Mouse (Mus musculus) limb, embryonic 13.5 days (tissue): ENCODE data around the gene Cenpa. TPM values are rescaled to one million over a fixed set of nuclear protein-coding genes. Genes with fewer than 3 reads are reported as not detected.

ENCODE experiments used
- ATAC-seq: fragments of 200-750 bp; cut with Nextera tagmentation; 2 replicates; pipeline ENCODE4 v1.8.0; 2017; ENCODE audit warnings: low read depth, moderate number of reproducible peaks, moderate TSS enrichment; ENCODE audit not compliant: low FRiP score
- H3K27ac ChIP-seq: fragments of 300-500 bp; sonication (generic); 2 replicates; pipeline ENCODE4 v1.5.1; 2015; ENCODE audit warnings: inconsistent platforms, mild to moderate bottlenecking, moderate library complexity
- H3K27me3 ChIP-seq: fragments of 300-500 bp; sonication (generic); 2 replicates; pipeline ENCODE4 v1.6.1; 2015; ENCODE audit warnings: mild to moderate bottlenecking, inconsistent platforms
- H3K36me3 ChIP-seq: fragments of 300-500 bp; sonication (generic); 2 replicates; pipeline ENCODE4 v1.6.1; 2015; ENCODE audit warnings: inconsistent platforms, mild to moderate bottlenecking, moderate library complexity
- H3K4me1 ChIP-seq: fragments of 300-500 bp; sonication (generic); 2 replicates; pipeline ENCODE4 v1.6.1; 2015; ENCODE audit warnings: inconsistent platforms
- H3K4me2 ChIP-seq: fragments of 300-500 bp; sonication (generic); replicated peaks from 2 replicates; pipeline ENCODE4 v1.6.1; 2015; ENCODE audit warnings: inconsistent platforms, mild to moderate bottlenecking, moderate library complexity
- H3K4me3 ChIP-seq: fragments of 300-500 bp; sonication (generic); 2 replicates; pipeline ENCODE4 v1.5.1; 2015; ENCODE audit warnings: moderate library complexity, mild to moderate bottlenecking, inconsistent platforms
- H3K9ac ChIP-seq: fragments of 300-500 bp; sonication (generic); 2 replicates; pipeline ENCODE4 v1.6.1; 2015; ENCODE audit warnings: mild to moderate bottlenecking, inconsistent platforms
- H3K9me3 ChIP-seq: fragments of 300-500 bp; sonication (generic); 2 replicates; pipeline ENCODE4 v1.6.1; 2016; ENCODE audit warnings: inconsistent platforms
- WGBS: fragments of 180-500 bp; shearing (Covaris S2); methylation state at CpG from one replicate; pipeline ENCODE4 v1.1.7; 2015; 5-methylcytosine and 5-hydroxymethylcytosine counted together
- polyA plus RNA-seq: library from polyadenylated mRNA; unstranded; fragments of >200 nt; fragmentation: Nextera tagmentation; extraction: Ambion mirVana; gene quantifications from 2 replicates; pipeline ENCODE4 v1.2.1, GENCODE M21; 2015

Gene Cenpa
- 315 and 317 TPM in 2 replicates for polyA plus RNA-seq

- H3K4me2 ChIP-seq: peak within 1 kb of the TSS; percentile 83
- peak within 1 kb of the TSS; percentile 85 for H3K27ac ChIP-seq
- H3K9ac ChIP-seq: peak within 1 kb of the TSS; percentile 83
- H3K4me3 ChIP-seq: peak within 1 kb of the TSS; percentile 87
- WGBS: under 1% methylated on average over 40 of the region's 40 CpGs
- peaks cover 30% of the 10 kb centered on the region for H3K36me3 ChIP-seq
- no peaks in the 10 kb centered on the region for H3K27me3 ChIP-seq
- no peaks in the 10 kb centered on the region for H3K9me3 ChIP-seq
- peak; percentile 97 for ATAC-seq
- H3K4me1 ChIP-seq: peaks cover 28% of the 10 kb centered on the region
Observed at GRCm38 (mm10) chr5:30666391-30667195, at the start of gene Cenpa. Cenpa (plus strand) TSS chr5:30666777.

GRCm38 (mm10) chr5:30617357-30617756 lies 49.2 kb upstream of the Cenpa start:
- peaks cover 29% of the 10 kb centered on the region for H3K4me1 ChIP-seq
- H3K9ac ChIP-seq: no peak overlapping the region
- no peak overlapping the region for H3K27ac ChIP-seq
- ATAC-seq: no peak
- H3K4me2 ChIP-seq: no peak overlapping the region
- H3K27me3 ChIP-seq: peaks cover 43% of the 10 kb centered on the region
- H3K9me3 ChIP-seq: no peaks in the 10 kb centered on the region
- H3K36me3 ChIP-seq: no peaks in the 10 kb centered on the region
- no peak overlapping the region for H3K4me3 ChIP-seq
- WGBS: 35% methylated on average over 3 of the region's 3 CpGs

GRCm38 (mm10) chr5:30617851-30618250 lies 48.7 kb upstream of the Cenpa start:
- no peak for ATAC-seq
- Histone ChIP-seq H3K4me1 (peaks cover 34% of the 10 kb centered on the region), H3K27ac (no peak overlapping the region), H3K9me3 (no peaks in the 10 kb centered on the region), H3K4me3 (no peak overlapping the region), H3K9ac (no peak overlapping the region), H3K4me2 (no peak overlapping the region), H3K27me3 (peaks cover 48% of the 10 kb centered on the region), H3K36me3 (no peaks in the 10 kb centered on the region)
- 39% methylated on average over 11 of the region's 11 CpGs for WGBS

- no peak overlapping the region for H3K4me3 ChIP-seq
- no peak overlapping the region for H3K27ac ChIP-seq
- no peaks in the 10 kb centered on the region for H3K9me3 ChIP-seq
- H3K4me2 ChIP-seq: no peak overlapping the region
- no peak overlapping the region for H3K9ac ChIP-seq
- no peaks in the 10 kb centered on the region for H3K36me3 ChIP-seq
- H3K27me3 ChIP-seq: peaks cover 49% of the 10 kb centered on the region
- no peak for ATAC-seq
- WGBS: 74% methylated on average over 8 of the region's 8 CpGs
- H3K4me1 ChIP-seq: peaks cover 36% of the 10 kb centered on the region
Observed at GRCm38 (mm10) chr5:30618376-30619003, 48.1 kb upstream of the Cenpa start.

GRCm38 (mm10) chr5:30619211-30619610 lies 47.4 kb upstream of the Cenpa start:
- Histone ChIP-seq H3K4me1 (peaks cover 32% of the 10 kb centered on the region), H3K4me2 (no peak overlapping the region), H3K4me3 (no peak overlapping the region), H3K9ac (no peak overlapping the region), H3K9me3 (no peaks in the 10 kb centered on the region), H3K36me3 (no peaks in the 10 kb centered on the region), H3K27ac (no peak overlapping the region), H3K27me3 (peaks cover 53% of the 10 kb centered on the region)
- ATAC-seq: no peak
- WGBS: 78% methylated on average over 2 of the region's 2 CpGs

- Histone ChIP-seq H3K27ac (no peak overlapping the region), H3K4me3 (no peak overlapping the region), H3K4me1 (peaks cover 19% of the 10 kb centered on the region), H3K36me3 (no peaks in the 10 kb centered on the region), H3K4me2 (no peak overlapping the region), H3K9me3 (no peaks in the 10 kb centered on the region), H3K9ac (no peak overlapping the region), H3K27me3 (peaks cover 63% of the 10 kb centered on the region)
- 96% methylated on average over 20 of the region's 20 CpGs for whole genome bisulfite sequencing
- ATAC-seq: no peak
Observed at GRCm38 (mm10) chr5:30620567-30620966, 46.0 kb upstream of the Cenpa start.

GRCm38 (mm10) chr5:30621211-30621790 lies 45.3 kb upstream of the Cenpa start:
- Histone ChIP-seq H3K4me2 (peak overlapping the region; percentile 96), H3K36me3 (no peaks in the 10 kb centered on the region), H3K27ac (no peak overlapping the region), H3K4me3 (peak overlapping the region; percentile 52), H3K9ac (no peak overlapping the region), H3K27me3 (peaks cover 64% of the 10 kb centered on the region), H3K4me1 (peaks cover 18% of the 10 kb centered on the region), H3K9me3 (no peaks in the 10 kb centered on the region)
- WGBS: 89% methylated on average over 9 of the region's 9 CpGs
- ATAC-seq: no peak

GRCm38 (mm10) chr5:30621844-30622176 lies 44.8 kb upstream of the Cenpa start:
- Histone ChIP-seq H3K4me3 (peak overlapping the region; percentile 52), H3K4me2 (peak overlapping the region; percentile 96), H3K4me1 (peaks cover 18% of the 10 kb centered on the region), H3K27ac (no peak overlapping the region), H3K9me3 (no peaks in the 10 kb centered on the region), H3K36me3 (no peaks in the 10 kb centered on the region), H3K9ac (peak overlapping the region; percentile 69), H3K27me3 (peaks cover 69% of the 10 kb centered on the region)
- no peak for ATAC-seq
- 53% methylated on average over 22 of the region's 22 CpGs for WGBS

- Histone ChIP-seq H3K27me3 (peaks cover 68% of the 10 kb centered on the region), H3K4me3 (peak overlapping the region; percentile 52), H3K9me3 (no peaks in the 10 kb centered on the region), H3K27ac (no peak overlapping the region), H3K4me2 (peak overlapping the region; percentile 96), H3K4me1 (peaks cover 18% of the 10 kb centered on the region), H3K9ac (peak overlapping the region; percentile 69), H3K36me3 (no peaks in the 10 kb centered on the region)
- peak; percentile 59 for ATAC-seq
- 2% methylated on average over 69 of the region's 69 CpGs for WGBS
Observed at GRCm38 (mm10) chr5:30622177-30622840, 44.3 kb upstream of the Cenpa start.

GRCm38 (mm10) chr5:30622841-30623185 lies 43.8 kb upstream of the Cenpa start:
- ATAC-seq: peak; percentile 59; the same call in 1 of the 2 replicates
- H3K9ac ChIP-seq: peak overlapping the region; percentile 69
- peaks cover 63% of the 10 kb centered on the region for H3K27me3 ChIP-seq
- peak overlapping the region; percentile 96 for H3K4me2 ChIP-seq
- H3K4me3 ChIP-seq: peak overlapping the region; percentile 52
- peaks cover 17% of the 10 kb centered on the region for H3K4me1 ChIP-seq
- H3K36me3 ChIP-seq: no peaks in the 10 kb centered on the region
- no peak overlapping the region for H3K27ac ChIP-seq
- 2% methylated on average over 10 of the region's 10 CpGs for WGBS
- no peaks in the 10 kb centered on the region for H3K9me3 ChIP-seq

GRCm38 (mm10) chr5:30623380-30623779 lies 43.2 kb upstream of the Cenpa start:
- H3K27me3 ChIP-seq: peaks cover 57% of the 10 kb centered on the region
- WGBS: 53% methylated on average over 2 of the region's 2 CpGs
- H3K4me1 ChIP-seq: peaks cover 14% of the 10 kb centered on the region
- no peaks in the 10 kb centered on the region for H3K9me3 ChIP-seq
- ATAC-seq: no peak
- no peaks in the 10 kb centered on the region for H3K36me3 ChIP-seq
- peak overlapping the region; percentile 69; the same call in 1 of the 2 replicates for H3K9ac ChIP-seq
- H3K4me3 ChIP-seq: peak overlapping the region; percentile 52
- H3K27ac ChIP-seq: no peak overlapping the region
- peak overlapping the region; percentile 96 for H3K4me2 ChIP-seq

- H3K4me1 ChIP-seq: peaks cover 14% of the 10 kb centered on the region
- 24% methylated on average over 1 of the region's 1 CpGs for WGBS
- no peaks in the 10 kb centered on the region for H3K9me3 ChIP-seq
- H3K36me3 ChIP-seq: no peaks in the 10 kb centered on the region
- no peak for ATAC-seq
- no peak overlapping the region for H3K4me2 ChIP-seq
- H3K27me3 ChIP-seq: peaks cover 52% of the 10 kb centered on the region
- H3K27ac ChIP-seq: no peak overlapping the region
- no peak overlapping the region for H3K9ac ChIP-seq
- no peak overlapping the region for H3K4me3 ChIP-seq
Observed at GRCm38 (mm10) chr5:30624311-30624710, 42.3 kb upstream of the Cenpa start.
